Mouse (Mus musculus): ENCODE measurements around the gene Enc1.

- TF ChIP-seq CTCF (IDR thresholded peaks at IDR 0.05; ENCODE audit: borderline replicate concordance, extremely low read depth, insufficient read depth, insufficient read length): no peak
- TF ChIP-seq POLR2A (IDR thresholded peaks at IDR 0.05; ENCODE audit: borderline replicate concordance, extremely low read depth, insufficient read depth, insufficient read length, poor library complexity, severe bottlenecking): no peak
Measured at GRCm38 (mm10) chr13:97207472-97208111, 33.3 kb upstream of the Enc1 start.

Data from brain, embryonic 14.5 days (tissue).